In the genomic region with DNA sequence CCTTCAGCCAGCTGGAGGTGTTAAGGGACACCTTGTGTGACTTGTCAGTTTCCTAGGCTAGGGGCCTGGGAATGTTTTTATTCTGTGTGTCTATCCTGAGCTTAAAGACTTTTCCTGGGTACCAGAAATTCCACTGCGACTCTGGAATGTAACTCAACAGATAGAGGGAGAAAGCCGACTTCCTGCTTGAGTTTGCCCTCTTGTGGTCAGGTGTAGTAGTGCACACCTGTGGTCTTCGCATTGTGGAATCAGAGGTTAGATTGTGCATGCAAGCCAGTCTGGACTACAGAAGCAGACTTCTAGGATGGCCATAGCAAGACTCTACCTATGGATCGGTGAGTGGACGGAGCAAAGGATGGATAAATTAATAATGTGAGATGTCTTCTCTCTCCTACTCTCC, we compare ENCODE assay signal across 10 mouse cellular contexts. TPM values are rescaled to one million over a fixed set of nuclear protein-coding genes. Genes with fewer than 3 reads are reported as not detected.
A peak's percentile ranks its signal among the peaks of the same experiment; 100 is the strongest.
DNase-seq lines count a peak whose midpoint lies in the region; ATAC-seq and TF ChIP-seq lines count a peak whose summit lies in the region.
"Had no signal": no experiment of that assay in that cellular context is flagged by ENCODE, and none has a peak within 500 bp of the region (broad histone marks: within the 10 kb centered on the region; RNA-seq: fewer than 3 reads in every experiment).

No protein-coding gene starts in this region.

- TF ChIP-seq POLR2A in bone marrow, adult 2 months (IDR thresholded peaks at IDR 0.05; ENCODE audit: borderline replicate concordance, control insufficient read depth, low read depth, low read length): no peak

- peaks cover 2% of the 10 kb centered on the region for H3K4me1 ChIP-seq in bone marrow, adult 2 months (ENCODE audit: control insufficient read depth, insufficient read depth, low read length)

- DNase-seq in ovary, postnatal 14 days (ENCODE audit: low spot score): peak; percentile 52
- no peak for DNase-seq in ovary, postnatal 10 days (ENCODE audit: low spot score)
- peak; percentile 64 for DNase-seq in forelimb bud, embryonic 11.5 days (ENCODE audit: low read depth, low spot score)
- DNase-seq in lung, postnatal 25 days (ENCODE audit: low spot score): peak; percentile 61
- peak; percentile 70 for DNase-seq in thymus, postnatal 25 days
- DNase-seq: liver, embryonic 13.5 days had no signal

- no peak; the same call in 1 of the 2 replicates for ATAC-seq in megakaryocyte-erythroid progenitor cell, adult 5-6 weeks (replicated peaks; ENCODE audit: low FRiP score, low TSS enrichment, poor library complexity, severe bottlenecking)

- TF ChIP-seq CTCF in bone marrow, adult 2 months (IDR thresholded peaks at IDR 0.05; ENCODE audit: control insufficient read depth, insufficient read depth, low read length): peak; percentile 60

- WGBS in bone marrow, adult 2 months: 67% methylated on average over 5 of the region's 5 CpGs

- H3K27ac ChIP-seq in bone marrow, adult 2 months (ENCODE audit: control insufficient read depth, insufficient read depth, low read depth, low read length, poor library complexity): no peak overlapping the region
- H3K27ac ChIP-seq: liver, embryonic 13.5 days; stomach, embryonic 15.5 days had no signal

- H3K4me3 ChIP-seq in bone marrow, adult 2 months (replicated peaks; ENCODE audit: control insufficient read depth, low read depth, low read length): no peak overlapping the region
- H3K4me3 ChIP-seq: erythroblast, embryonic 14.5 days; liver, embryonic 13.5 days; stomach, embryonic 15.5 days had no signal

RNA-seq across cellular contexts. Expression of gene Gm10309, which starts 33.3 kb away (rescaled TPM):
- not detected in 2 replicates for polyA plus RNA-seq in bone marrow, adult 2 months (2011; ENCODE audit: insufficient read depth, insufficient read length, low replicate concordance, missing spikeins)
- total RNA-seq in megakaryocyte-erythroid progenitor cell, adult 5-6 weeks (2014; fragmentation: Nextera tagmentation): not detected in 2 replicates
- not detected in 2 replicates for total RNA-seq in megakaryocyte-erythroid progenitor cell, adult 5-6 weeks (2017)
- polyA plus RNA-seq: liver, embryonic 13.5 days had no signal
